Mouse (Mus musculus) spleen, adult 12 weeks (tissue): ENCODE results near the gene Araf.
A peak's percentile ranks its signal among the peaks of the same experiment; 100 is the strongest.
"Not testable (repeated sequence)": the region's sequence is repeated elsewhere in the genome, so short reads cannot be mapped to it uniquely, and the experiment has no call there.

Source experiments
- DNase-seq: peaks from one replicate; pipeline ENCODE4 v3.0.0; 2022; ENCODE audit warnings: low spot score

Gene Araf

GRCm38 (mm10) chrX:20797681-20798080, at the start of gene Araf:
Gene Araf, plus strand, starts transcription at chrX:20797814.
- no peak for DNase-seq

GRCm38 (mm10) chrX:20748829-20749228, 48.8 kb upstream of the Araf start:
- no peak for DNase-seq

GRCm38 (mm10) chrX:20761201-20761600, 36.4 kb upstream of the Araf start:
- DNase-seq: no peak

- peak; percentile 66 for DNase-seq
Measured at GRCm38 (mm10) chrX:20770697-20771381, 26.8 kb upstream of the Araf start.

- DNase-seq: no peak
Measured at GRCm38 (mm10) chrX:20771666-20772065, 25.9 kb upstream of the Araf start.

- no peak for DNase-seq
Measured at GRCm38 (mm10) chrX:20775271-20776016, 22.2 kb upstream of the Araf start.

GRCm38 (mm10) chrX:20777619-20778018, 20.0 kb upstream of the Araf start:
- no peak for DNase-seq

- no peak for DNase-seq
Measured at GRCm38 (mm10) chrX:20787309-20787708, 10.3 kb upstream of the Araf start.

GRCm38 (mm10) chrX:20792417-20792816, 5.2 kb upstream of the Araf start:
- no peak for DNase-seq

GRCm38 (mm10) chrX:20793230-20793629, 4.4 kb upstream of the Araf start:
- no peak for DNase-seq

GRCm38 (mm10) chrX:20794229-20794628, 3.4 kb upstream of the Araf start:
- no peak for DNase-seq

- DNase-seq: peak; percentile 51
Measured at GRCm38 (mm10) chrX:20798141-20798796, 655 bp downstream of the Araf start.

- no peak for DNase-seq
Measured at GRCm38 (mm10) chrX:20798797-20799147, 1.2 kb downstream of the Araf start.

GRCm38 (mm10) chrX:20801456-20801855, 3.8 kb downstream of the Araf start:
- DNase-seq: no peak

GRCm38 (mm10) chrX:20804301-20804700, 6.7 kb downstream of the Araf start:
- DNase-seq: not testable (repeated sequence)

GRCm38 (mm10) chrX:20806295-20806694, 8.7 kb downstream of the Araf start:
- DNase-seq: no peak

- DNase-seq: no peak
Measured at GRCm38 (mm10) chrX:20816974-20817373, 19.4 kb downstream of the Araf start.

GRCm38 (mm10) chrX:20819204-20819628, 21.6 kb downstream of the Araf start:
- DNase-seq: peak; percentile 42

GRCm38 (mm10) chrX:20819708-20820426, 22.3 kb downstream of the Araf start:
- DNase-seq: peak; percentile 6

- no peak for DNase-seq
Measured at GRCm38 (mm10) chrX:20828934-20829333, 31.3 kb downstream of the Araf start.

GRCm38 (mm10) chrX:20847232-20847631, 49.6 kb downstream of the Araf start:
- DNase-seq: no peak

- DNase-seq: no peak
Measured at GRCm38 (mm10) chrX:20847816-20848215, 50.2 kb downstream of the Araf start.
